In the genomic region with DNA sequence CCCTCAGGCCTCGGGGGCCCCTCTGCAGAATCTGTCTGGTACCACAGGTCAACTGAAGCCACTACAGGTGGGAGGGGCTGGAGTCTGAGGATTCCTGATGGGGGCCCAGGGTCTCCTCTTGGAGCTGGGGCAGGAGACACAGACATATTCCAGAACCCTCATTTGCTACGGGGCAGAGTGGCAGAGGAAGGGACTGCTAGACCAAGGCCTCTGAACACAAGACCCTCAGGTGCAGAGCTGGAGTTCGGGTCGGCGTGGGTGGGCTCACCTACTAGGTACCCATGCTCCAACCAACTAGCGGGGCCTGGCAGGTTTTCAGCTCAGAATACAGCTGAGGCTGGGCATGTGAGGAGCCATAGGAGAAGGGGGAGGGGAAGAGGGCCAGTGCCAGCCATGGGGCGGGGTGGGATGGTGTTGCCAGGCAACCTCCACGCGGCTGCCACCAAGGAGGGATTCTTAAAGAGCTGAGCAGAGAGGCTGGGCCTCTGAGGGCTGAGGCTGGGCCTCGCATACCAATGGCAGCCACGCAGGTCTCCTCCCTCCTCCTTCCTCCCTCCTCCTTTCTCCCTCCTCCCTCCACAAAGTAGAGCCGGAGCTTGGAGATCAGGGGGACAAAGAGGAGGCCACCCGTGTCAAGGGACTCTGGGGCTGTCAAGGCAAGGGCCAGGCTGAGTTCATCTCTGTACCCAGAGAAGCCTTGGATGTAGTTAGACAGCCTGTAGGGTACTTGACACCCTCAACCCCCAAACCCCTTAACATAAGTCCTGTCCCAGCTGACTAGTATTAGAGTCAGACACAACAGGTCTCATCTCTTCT, we compare ENCODE assay signal across 8 mouse cellular contexts. TPM values are rescaled to one million over a fixed set of nuclear protein-coding genes. Genes with fewer than 3 reads are reported as not detected.
DNase-seq lines count a peak whose midpoint lies in the region; ATAC-seq and TF ChIP-seq lines count a peak whose summit lies in the region.

No protein-coding gene starts in this region.

- H3K4me2 ChIP-seq in heart, embryonic 14.5 days (ENCODE audit: low read length) = no peak overlapping the region
- no peak overlapping the region for H3K4me2 ChIP-seq in liver, embryonic 13.5 days
- H3K4me2 ChIP-seq in neural tube, embryonic 13.5 days = 0 out of 2 replicates have a peak overlapping the region, but pooled peaks have one; percentile 13

- peaks cover 18% of the 10 kb centered on the region; the same call in 1 of the 2 replicates for H3K27me3 ChIP-seq in heart, embryonic 14.5 days (ENCODE audit: control insufficient read depth, insufficient read depth, low read length)
- H3K27me3 ChIP-seq in kidney, adult 2 months (replicated peaks; ENCODE audit: control insufficient read depth, insufficient read depth, low read length) = no peaks in the 10 kb centered on the region
- H3K27me3 ChIP-seq in liver, embryonic 13.5 days = peaks cover 25% of the 10 kb centered on the region
- peaks cover 53% of the 10 kb centered on the region for H3K27me3 ChIP-seq in neural tube, embryonic 13.5 days

- TF ChIP-seq POLR2A in kidney, adult 2 months (IDR thresholded peaks at IDR 0.05; ENCODE audit: low read depth, low read length) = no peak

- 15% methylated on average over 13 of the region's 13 CpGs for WGBS in heart, embryonic 14.5 days
- WGBS in kidney, adult 2 months = 32% methylated on average over 13 of the region's 13 CpGs
- WGBS in liver, embryonic 13.5 days (ENCODE audit: insufficient replicate concordance) = 28% methylated on average over 13 of the region's 13 CpGs
- 12% methylated on average over 13 of the region's 13 CpGs for WGBS in neural tube, embryonic 13.5 days

- no peak overlapping the region for H3K9ac ChIP-seq in heart, embryonic 14.5 days (ENCODE audit: low read length)
- no peak overlapping the region for H3K9ac ChIP-seq in liver, embryonic 13.5 days
- peak overlapping the region; percentile 12; the same call in 1 of the 2 replicates for H3K9ac ChIP-seq in neural tube, embryonic 13.5 days

- TF ChIP-seq CTCF in kidney, adult 2 months (conservative IDR thresholded peaks at IDR 0.05; ENCODE audit: insufficient read depth, insufficient read length, low read depth, low read length) = no peak

- peaks cover 18 to 29% of the 10 kb centered on the region in 2 experiments for H3K4me1 ChIP-seq in heart, embryonic 14.5 days (ENCODE audit: control insufficient read depth in 2 of 2, insufficient read depth in 2 of 2, low read length in 2 of 2)
- peaks cover 20% of the 10 kb centered on the region; the same call in 1 of the 2 replicates for H3K4me1 ChIP-seq in kidney, adult 2 months (ENCODE audit: control insufficient read depth, insufficient read depth, low read length)
- H3K4me1 ChIP-seq in liver, embryonic 13.5 days (replicated peaks) = peaks cover 19% of the 10 kb centered on the region
- H3K4me1 ChIP-seq in neural tube, embryonic 13.5 days (replicated peaks) = peaks cover 45% of the 10 kb centered on the region

- peak; percentile 45 for ATAC-seq in heart, embryonic 14.5 days (ENCODE audit: insufficient number of reproducible peaks, insufficient read depth, low FRiP score, low read depth)
- ATAC-seq in erythroblast, adult 5-6 weeks (replicated peaks; ENCODE audit: low FRiP score, poor library complexity, severe bottlenecking) = 0 out of 2 replicates have a peak, but pooled peaks have one; percentile 46
- peak; percentile 57 for ATAC-seq in liver, embryonic 13.5 days (ENCODE audit: low read depth)
- peak; percentile 89 for ATAC-seq in neural tube, embryonic 13.5 days (ENCODE audit: low read depth)

- H3K9me3 ChIP-seq in heart, embryonic 14.5 days (ENCODE audit: control insufficient read depth, low read length) = no peaks in the 10 kb centered on the region
- H3K9me3 ChIP-seq in liver, embryonic 13.5 days (replicated peaks) = no peaks in the 10 kb centered on the region
- H3K9me3 ChIP-seq in neural tube, embryonic 13.5 days = no peaks in the 10 kb centered on the region

- no peaks in the 10 kb centered on the region for H3K36me3 ChIP-seq in heart, embryonic 14.5 days (ENCODE audit: control insufficient read depth, insufficient read depth, low read length)
- no peaks in the 10 kb centered on the region for H3K36me3 ChIP-seq in kidney, adult 2 months (ENCODE audit: control insufficient read depth, insufficient read depth, low read length)
- no peaks in the 10 kb centered on the region for H3K36me3 ChIP-seq in liver, embryonic 13.5 days
- no peaks in the 10 kb centered on the region for H3K36me3 ChIP-seq in neural tube, embryonic 13.5 days

- no peak for DNase-seq in heart, adult 8-10 months (ENCODE audit: low spot score)
- DNase-seq in kidney, adult 2 months = peak; percentile 75
- DNase-seq in liver, embryonic 13.5 days = no peak
- no peak for DNase-seq in urinary bladder, postnatal 10 days (ENCODE audit: low spot score)
- DNase-seq in cerebellum, adult 8-10 months = no peak

- H3K4me3 ChIP-seq in heart, embryonic 14.5 days (ENCODE audit: control insufficient read depth in 1 of 2, insufficient read depth in 1 of 2, low read depth in 1 of 2, low read length in 2 of 2) = no peak overlapping the region
- no peak overlapping the region for H3K4me3 ChIP-seq in kidney, adult 2 months (ENCODE audit: insufficient read depth, low read depth, low read length)
- no peak overlapping the region for H3K4me3 ChIP-seq in liver, embryonic 13.5 days (replicated peaks)
- no peak overlapping the region for H3K4me3 ChIP-seq in neural tube, embryonic 13.5 days

- H3K27ac ChIP-seq in heart, embryonic 14.5 days (replicated peaks in 1 of 2; ENCODE audit: control insufficient read depth in 1 of 2, insufficient read depth in 1 of 2, low read depth in 2 of 2, low read length in 2 of 2) = no peak overlapping the region
- peak overlapping the region; percentile 32; the same call in 1 of the 2 replicates for H3K27ac ChIP-seq in kidney, adult 2 months (ENCODE audit: insufficient read depth, low read depth, low read length)
- no peak overlapping the region for H3K27ac ChIP-seq in liver, embryonic 13.5 days
- H3K27ac ChIP-seq in neural tube, embryonic 13.5 days (replicated peaks) = peak overlapping the region; percentile 61

RNA-seq across cellular contexts. Expression of gene Otub1, which starts 33.9 kb away (rescaled TPM):
- polyA plus RNA-seq in heart, embryonic 14.5 days (2014; fragmentation: Nextera tagmentation; extraction: Ambion mirVana) = 151 and 153 TPM in 2 replicates
- total RNA-seq in heart, adult 8-10 months (2022) = 10 to 100 TPM; 62.2 to 71.6 (median 68.0) TPM
- 17.3 TPM in 2 replicates for total RNA-seq in erythroblast, adult 5-6 weeks (2015; ENCODE audit: low replicate concordance)
- 15.5 and 23.1 TPM in 2 replicates for total RNA-seq in erythroblast, adult 5-6 weeks (2017; ENCODE audit: low replicate concordance)
- 122 and 126 TPM in 2 replicates for polyA plus RNA-seq in kidney, adult 2 months (2012; rRNA removed)
- polyA plus RNA-seq in liver, embryonic 13.5 days (2015; fragmentation: Nextera tagmentation; extraction: Ambion mirVana) = 68.9 and 69.3 TPM in 2 replicates
- polyA plus RNA-seq in neural tube, embryonic 13.5 days (2015; fragmentation: Nextera tagmentation; extraction: Ambion mirVana) = 227 and 243 TPM in 2 replicates

RNA-seq across cellular contexts. Expression of gene Cox8a, which starts 45.2 kb away (rescaled TPM):
- polyA plus RNA-seq in heart, embryonic 14.5 days (2014; fragmentation: Nextera tagmentation; extraction: Ambion mirVana) = 2,457 and 2,575 TPM in 2 replicates
- 100 to 1,000 TPM; 406 to 459 (median 432) TPM for total RNA-seq in heart, adult 8-10 months (2022)
- 177 and 188 TPM in 2 replicates for total RNA-seq in erythroblast, adult 5-6 weeks (2015; ENCODE audit: low replicate concordance)
- total RNA-seq in erythroblast, adult 5-6 weeks (2017; ENCODE audit: low replicate concordance) = 51.3 and 166 TPM in 2 replicates
- 3,607 and 3,750 TPM in 2 replicates for polyA plus RNA-seq in kidney, adult 2 months (2012; rRNA removed)
- 734 and 757 TPM in 2 replicates for polyA plus RNA-seq in liver, embryonic 13.5 days (2015; fragmentation: Nextera tagmentation; extraction: Ambion mirVana)
- 918 and 1,011 TPM in 2 replicates for polyA plus RNA-seq in neural tube, embryonic 13.5 days (2015; fragmentation: Nextera tagmentation; extraction: Ambion mirVana)

Comparison
In these comparisons a context has a peak if more than half of its experiments do, and no peak if none do; other contexts are left out.
1. H3K27ac ChIP-seq: peak in kidney, adult 2 months (single experiment) and neural tube, embryonic 13.5 days (single experiment); none in heart, embryonic 14.5 days (0 of 2) and liver, embryonic 13.5 days (single experiment).
2. Peak in every context shown above with its lines, with median percentiles within 50 percentile points of each other: ATAC-seq.